Mouse (Mus musculus): ENCODE results near the gene Mrpl58. TPM values are rescaled to one million over a fixed set of nuclear protein-coding genes. Genes with fewer than 3 reads are reported as not detected.
"Not testable (repeated sequence)": the region's sequence is repeated elsewhere in the genome, so short reads cannot be mapped to it uniquely, and the experiment has no call there.

The Mrpl58 gene
- polyA plus RNA-seq, 1 experiment = 146 TPM

- Histone ChIP-seq H3K27me3 (replicated peaks; ENCODE audit: control insufficient read depth, insufficient read depth, low read length) (no peaks in the 10 kb centered on the region), H3K27ac (ENCODE audit: insufficient read depth, low read depth, low read length) (peak overlapping the region; percentile 43; the same call in 1 of the 2 replicates), H3K4me3 (ENCODE audit: insufficient read depth, low read depth, low read length) (no peak overlapping the region), H3K4me1 (ENCODE audit: control insufficient read depth, insufficient read depth, low read length) (no peaks in the 10 kb centered on the region), H3K36me3 (ENCODE audit: control insufficient read depth, insufficient read depth, low read length) (no peaks in the 10 kb centered on the region)
- TF ChIP-seq POLR2A (IDR thresholded peaks at IDR 0.05; ENCODE audit: low read depth, low read length) = no peak
- no peak for TF ChIP-seq CTCF (conservative IDR thresholded peaks at IDR 0.05; ENCODE audit: insufficient read depth, insufficient read length, low read depth, low read length)
- 57% methylated on average over 16 of the region's 16 CpGs for WGBS
- DNase-seq = no peak
These were observed 19.7 kb upstream of the Mrpl58 start for GRCm38 (mm10) chr11:115383701-115384474.

- no peak overlapping the region for H3K4me3 ChIP-seq (ENCODE audit: insufficient read depth, low read depth, low read length)
- no peaks in the 10 kb centered on the region for H3K4me1 ChIP-seq (ENCODE audit: control insufficient read depth, insufficient read depth, low read length)
- no peaks in the 10 kb centered on the region for H3K36me3 ChIP-seq (ENCODE audit: control insufficient read depth, insufficient read depth, low read length)
- no peaks in the 10 kb centered on the region for H3K27me3 ChIP-seq (replicated peaks; ENCODE audit: control insufficient read depth, insufficient read depth, low read length)
- TF ChIP-seq POLR2A (IDR thresholded peaks at IDR 0.05; ENCODE audit: low read depth, low read length) (no peak), CTCF (conservative IDR thresholded peaks at IDR 0.05; ENCODE audit: insufficient read depth, insufficient read length, low read depth, low read length) (no peak)
- no peak overlapping the region for H3K27ac ChIP-seq (ENCODE audit: insufficient read depth, low read depth, low read length)
- DNase-seq = peak; percentile 43
- 75% methylated on average over 5 of the region's 5 CpGs for WGBS
These were observed 19.0 kb upstream of the Mrpl58 start for GRCm38 (mm10) chr11:115384587-115384986.

GRCm38 (mm10) chr11:115386859-115387258 is 16.7 kb upstream of the Mrpl58 start:
- not testable (repeated sequence) for H3K36me3 ChIP-seq (ENCODE audit: control insufficient read depth, insufficient read depth, low read length); H3K4me3 ChIP-seq (ENCODE audit: insufficient read depth, low read depth, low read length)
- 88% methylated on average over 3 of the region's 3 CpGs for WGBS

GRCm38 (mm10) chr11:115391358-115391757 is 12.2 kb upstream of the Mrpl58 start:
- Histone ChIP-seq H3K27ac (ENCODE audit: insufficient read depth, low read depth, low read length) (no peak overlapping the region), H3K27me3 (replicated peaks; ENCODE audit: control insufficient read depth, insufficient read depth, low read length) (no peaks in the 10 kb centered on the region), H3K4me3 (ENCODE audit: insufficient read depth, low read depth, low read length) (no peak overlapping the region), H3K36me3 (ENCODE audit: control insufficient read depth, insufficient read depth, low read length) (no peaks in the 10 kb centered on the region), H3K4me1 (ENCODE audit: control insufficient read depth, insufficient read depth, low read length) (no peaks in the 10 kb centered on the region)
- 87% methylated on average over 7 of the region's 7 CpGs for WGBS
- DNase-seq = no peak
- TF ChIP-seq CTCF (conservative IDR thresholded peaks at IDR 0.05; ENCODE audit: insufficient read depth, insufficient read length, low read depth, low read length) (no peak), POLR2A (IDR thresholded peaks at IDR 0.05; ENCODE audit: low read depth, low read length) (no peak)

More at GRCm38 (mm10) chr11:115386859-115387258, 16.7 kb upstream of the Mrpl58 start:
- not testable (repeated sequence) for H3K27ac ChIP-seq (ENCODE audit: insufficient read depth, low read depth, low read length); H3K27me3 ChIP-seq (replicated peaks; ENCODE audit: control insufficient read depth, insufficient read depth, low read length); H3K4me1 ChIP-seq (ENCODE audit: control insufficient read depth, insufficient read depth, low read length); DNase-seq

- no peaks in the 10 kb centered on the region for H3K27me3 ChIP-seq (replicated peaks; ENCODE audit: control insufficient read depth, insufficient read depth, low read length)
- no peaks in the 10 kb centered on the region for H3K4me1 ChIP-seq (ENCODE audit: control insufficient read depth, insufficient read depth, low read length)
- no peak overlapping the region for H3K27ac ChIP-seq (ENCODE audit: insufficient read depth, low read depth, low read length)
- H3K4me3 ChIP-seq (ENCODE audit: insufficient read depth, low read depth, low read length) = peak overlapping the region; percentile 5; the same call in 1 of the 2 replicates
- no peaks in the 10 kb centered on the region for H3K36me3 ChIP-seq (ENCODE audit: control insufficient read depth, insufficient read depth, low read length)
- no peak for DNase-seq
- TF ChIP-seq CTCF (conservative IDR thresholded peaks at IDR 0.05; ENCODE audit: insufficient read depth, insufficient read length, low read depth, low read length) = no peak
- no peak for TF ChIP-seq POLR2A (IDR thresholded peaks at IDR 0.05; ENCODE audit: low read depth, low read length)
- 71% methylated on average over 34 of the region's 34 CpGs for WGBS
These were observed 9.7 kb upstream of the Mrpl58 start for GRCm38 (mm10) chr11:115393721-115394325.

- no peaks in the 10 kb centered on the region; the same call in 1 of the 2 replicates for H3K4me1 ChIP-seq (ENCODE audit: control insufficient read depth, insufficient read depth, low read length)
- H3K27me3 ChIP-seq (replicated peaks; ENCODE audit: control insufficient read depth, insufficient read depth, low read length) = no peaks in the 10 kb centered on the region
- TF ChIP-seq POLR2A (IDR thresholded peaks at IDR 0.05; ENCODE audit: low read depth, low read length) = no peak
- no peak for TF ChIP-seq CTCF (conservative IDR thresholded peaks at IDR 0.05; ENCODE audit: insufficient read depth, insufficient read length, low read depth, low read length)
- no peak overlapping the region for H3K4me3 ChIP-seq (ENCODE audit: insufficient read depth, low read depth, low read length)
- H3K36me3 ChIP-seq (ENCODE audit: control insufficient read depth, insufficient read depth, low read length) = no peaks in the 10 kb centered on the region
- DNase-seq = no peak
- H3K27ac ChIP-seq (ENCODE audit: insufficient read depth, low read depth, low read length) = no peak overlapping the region
- 79% methylated on average over 7 of the region's 7 CpGs for WGBS
These were observed 5.5 kb upstream of the Mrpl58 start for GRCm38 (mm10) chr11:115398085-115398484.

GRCm38 (mm10) chr11:115400126-115400525 is 3.4 kb upstream of the Mrpl58 start:
- no peak overlapping the region for H3K4me3 ChIP-seq (ENCODE audit: insufficient read depth, low read depth, low read length)
- no peaks in the 10 kb centered on the region for H3K27me3 ChIP-seq (replicated peaks; ENCODE audit: control insufficient read depth, insufficient read depth, low read length)
- WGBS = 63% methylated on average over 3 of the region's 3 CpGs
- no peak overlapping the region for H3K27ac ChIP-seq (ENCODE audit: insufficient read depth, low read depth, low read length)
- H3K36me3 ChIP-seq (ENCODE audit: control insufficient read depth, insufficient read depth, low read length) = no peaks in the 10 kb centered on the region
- H3K4me1 ChIP-seq (ENCODE audit: control insufficient read depth, insufficient read depth, low read length) = no peaks in the 10 kb centered on the region; the same call in 1 of the 2 replicates
- TF ChIP-seq CTCF (conservative IDR thresholded peaks at IDR 0.05; ENCODE audit: insufficient read depth, insufficient read length, low read depth, low read length) = no peak
- no peak for DNase-seq

Data from kidney, adult 2 months (tissue).